Mouse (Mus musculus): ENCODE data around the gene Padi1. TPM values are rescaled to one million over a fixed set of nuclear protein-coding genes. Genes with fewer than 3 reads are reported as not detected.

Gene Padi1
- 0.01 TPM for polyA plus RNA-seq (2012; fragmentation: generic; extraction: Trizol)
- long read RNA-seq, experiment 1 = 0 reads
- long read RNA-seq, experiment 2 = 0 reads

DNA sequence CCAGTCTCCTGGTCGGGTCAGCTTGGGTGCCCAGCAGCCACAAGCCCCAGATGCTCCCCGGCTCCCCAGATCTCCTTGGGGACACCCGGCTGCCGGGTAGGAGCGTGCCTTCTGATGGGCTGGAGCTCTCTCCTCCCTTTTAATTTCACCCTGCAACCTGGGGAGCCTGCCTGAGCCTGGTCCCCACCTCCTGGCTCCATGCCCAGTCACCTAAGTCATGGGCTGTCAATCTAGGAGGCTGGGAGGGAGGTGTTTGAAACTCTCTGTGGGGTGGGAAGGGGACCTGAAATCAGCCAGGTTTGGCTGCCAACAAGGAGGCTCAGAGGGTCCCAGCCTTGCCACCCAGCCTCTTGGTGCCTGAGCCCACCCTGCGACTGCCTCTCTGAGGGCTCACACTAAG is at the start of gene Padi1:
TSS of gene Padi1 (minus strand) at position 113 of the 400 bp plus-strand sequence.
- Histone ChIP-seq H3K4me3 (ENCODE audit: insufficient read depth, poor library complexity, severe bottlenecking) (no peak within 1 kb of the TSS), H3K79me3 (ENCODE audit: low read depth) (no peaks in the 10 kb centered on the region), H3K79me2 (ENCODE audit: control insufficient read depth, insufficient read depth) (no peaks in the 10 kb centered on the region), H3K27me3 (ENCODE audit: control insufficient read depth, insufficient read depth, insufficient read length) (peaks cover 6% of the 10 kb centered on the region), H3ac (ENCODE audit: control insufficient read depth, insufficient read length, low read depth) (no peak within 1 kb of the TSS), H3K36me3 (ENCODE audit: control insufficient read depth, insufficient read depth) (no peaks in the 10 kb centered on the region)
- no peak for TF ChIP-seq CTCF (IDR thresholded peaks at IDR 0.05; ENCODE audit: control insufficient read depth, insufficient read depth, insufficient read length)
- TF ChIP-seq CEBPB (IDR thresholded peaks at IDR 0.05; ENCODE audit: low read depth) = no peak
- no peak for TF ChIP-seq MAX (IDR thresholded peaks at IDR 0.05)
- no peak for TF ChIP-seq MYOD1 (IDR thresholded peaks at IDR 0.05; ENCODE audit: control insufficient read depth, insufficient read length, low read depth)
- no peak for TF ChIP-seq USF1 (IDR thresholded peaks at IDR 0.05; ENCODE audit: low read depth)
- no peak for TF ChIP-seq MYOG (IDR thresholded peaks at IDR 0.05; ENCODE audit: control insufficient read depth, extremely low read depth, insufficient read length)
- no peak for TF ChIP-seq FOSL1 (IDR thresholded peaks at IDR 0.05; ENCODE audit: insufficient read depth, low read length, poor library complexity, severe bottlenecking)

DNA sequence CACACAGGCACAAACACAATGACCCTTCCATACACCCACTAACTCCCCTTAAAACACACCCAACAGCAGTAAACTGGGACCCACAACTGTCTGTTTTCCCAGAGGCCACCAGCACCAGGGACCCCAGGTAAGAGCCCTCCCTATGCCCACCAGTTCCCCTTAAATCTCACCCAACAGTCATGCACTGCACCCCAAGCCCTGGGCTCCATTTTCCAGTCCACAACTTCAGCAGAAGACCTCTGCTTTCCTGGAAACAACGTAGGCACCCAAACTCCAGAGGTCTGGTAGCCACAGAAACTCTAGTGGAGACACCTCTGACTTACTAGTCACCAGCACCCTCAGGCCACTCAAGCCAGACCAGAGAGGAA is 46.6 kb upstream of the Padi1 start:
- TF ChIP-seq MYOG (IDR thresholded peaks at IDR 0.05; ENCODE audit: control insufficient read depth, extremely low read depth, insufficient read length) = no peak
- no peak for TF ChIP-seq CEBPB (IDR thresholded peaks at IDR 0.05; ENCODE audit: low read depth)
- no peak for TF ChIP-seq CTCF (IDR thresholded peaks at IDR 0.05; ENCODE audit: control insufficient read depth, insufficient read depth, insufficient read length)
- TF ChIP-seq USF1 (IDR thresholded peaks at IDR 0.05; ENCODE audit: low read depth) = no peak
- TF ChIP-seq FOSL1 (IDR thresholded peaks at IDR 0.05; ENCODE audit: insufficient read depth, low read length, poor library complexity, severe bottlenecking) = no peak
- TF ChIP-seq MAX (IDR thresholded peaks at IDR 0.05) = no peak
- TF ChIP-seq MYOD1 (IDR thresholded peaks at IDR 0.05; ENCODE audit: control insufficient read depth, insufficient read length, low read depth) = no peak
- Histone ChIP-seq H3ac (ENCODE audit: control insufficient read depth, insufficient read length, low read depth) (no peak overlapping the region), H3K79me2 (ENCODE audit: control insufficient read depth, insufficient read depth) (no peaks in the 10 kb centered on the region), H3K36me3 (ENCODE audit: control insufficient read depth, insufficient read depth) (no peaks in the 10 kb centered on the region), H3K79me3 (ENCODE audit: low read depth) (no peaks in the 10 kb centered on the region), H3K4me3 (ENCODE audit: insufficient read depth, poor library complexity, severe bottlenecking) (no peak overlapping the region), H3K27me3 (ENCODE audit: control insufficient read depth, insufficient read depth, insufficient read length) (no peaks in the 10 kb centered on the region)

DNA sequence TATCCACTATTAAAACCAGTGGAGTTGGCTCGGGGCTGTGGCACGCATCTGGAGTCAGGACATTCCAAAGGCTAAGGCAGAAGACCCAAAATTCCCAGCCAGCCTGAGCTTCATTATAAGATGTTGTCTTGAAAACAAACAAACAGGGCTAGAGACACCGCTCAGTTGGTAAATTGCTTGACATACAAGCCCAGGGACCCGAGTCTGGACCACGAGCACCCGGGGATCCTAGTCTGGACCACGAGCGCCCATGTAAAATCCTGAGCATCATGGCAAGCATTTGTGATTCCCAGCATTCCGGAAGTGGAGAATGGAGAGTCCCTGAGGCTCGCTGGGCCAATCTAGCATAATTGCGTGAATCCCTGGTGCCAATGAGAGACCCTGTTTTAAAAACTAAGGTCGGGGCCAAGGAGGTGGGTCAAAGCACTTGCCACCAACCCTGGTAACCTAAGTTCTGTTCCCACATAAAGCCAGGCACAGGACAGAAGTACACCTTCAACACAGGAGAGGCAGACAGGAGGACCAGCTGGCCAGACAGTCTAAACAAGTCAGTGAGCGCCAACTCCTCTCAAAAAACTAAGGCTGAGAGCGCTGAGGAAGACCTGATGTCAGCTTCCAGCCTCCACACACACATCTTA is 46.1 kb upstream of the Padi1 start:
- no peak for TF ChIP-seq MYOG (IDR thresholded peaks at IDR 0.05; ENCODE audit: control insufficient read depth, extremely low read depth, insufficient read length)
- no peak for TF ChIP-seq FOSL1 (IDR thresholded peaks at IDR 0.05; ENCODE audit: insufficient read depth, low read length, poor library complexity, severe bottlenecking)
- no peak for TF ChIP-seq MAX (IDR thresholded peaks at IDR 0.05)
- no peak for TF ChIP-seq CTCF (IDR thresholded peaks at IDR 0.05; ENCODE audit: control insufficient read depth, insufficient read depth, insufficient read length)
- no peak for TF ChIP-seq MYOD1 (IDR thresholded peaks at IDR 0.05; ENCODE audit: control insufficient read depth, insufficient read length, low read depth)
- no peak for TF ChIP-seq CEBPB (IDR thresholded peaks at IDR 0.05; ENCODE audit: low read depth)
- TF ChIP-seq USF1 (IDR thresholded peaks at IDR 0.05; ENCODE audit: low read depth) = no peak
- Histone ChIP-seq H3K4me3 (ENCODE audit: insufficient read depth, poor library complexity, severe bottlenecking) (no peak overlapping the region), H3K79me3 (ENCODE audit: low read depth) (no peaks in the 10 kb centered on the region), H3ac (ENCODE audit: control insufficient read depth, insufficient read length, low read depth) (no peak overlapping the region), H3K36me3 (ENCODE audit: control insufficient read depth, insufficient read depth) (no peaks in the 10 kb centered on the region), H3K27me3 (ENCODE audit: control insufficient read depth, insufficient read depth, insufficient read length) (no peaks in the 10 kb centered on the region), H3K79me2 (ENCODE audit: control insufficient read depth, insufficient read depth) (no peaks in the 10 kb centered on the region)

- TF ChIP-seq USF1 (IDR thresholded peaks at IDR 0.05; ENCODE audit: low read depth) (peak; percentile 71), CTCF (IDR thresholded peaks at IDR 0.05; ENCODE audit: control insufficient read depth, insufficient read depth, insufficient read length) (no peak)
Observed at GRCm38 (mm10) chr4:140883852-140884251, 38.3 kb upstream of the Padi1 start.

DNA sequence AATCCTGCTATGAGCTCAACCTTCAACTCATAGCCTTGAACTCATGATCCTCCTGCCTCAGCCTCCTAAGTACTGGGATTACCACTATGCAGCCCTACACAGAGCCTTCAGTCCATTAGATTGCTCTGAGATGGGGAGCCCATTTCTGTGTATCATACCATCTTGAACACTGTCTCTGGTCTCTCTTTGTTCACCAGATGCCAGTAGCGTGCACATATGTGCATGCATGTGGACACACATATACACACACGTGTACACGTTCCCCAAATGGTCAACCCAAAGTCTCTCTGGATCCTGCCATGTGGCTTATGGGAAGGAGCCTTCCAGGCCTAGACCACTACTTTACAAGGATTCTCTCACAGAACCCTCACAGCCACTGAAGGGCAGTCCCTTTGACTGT is 37.4 kb upstream of the Padi1 start:
- no peak overlapping the region for H3ac ChIP-seq (ENCODE audit: control insufficient read depth, insufficient read length, low read depth)
- TF ChIP-seq CEBPB (IDR thresholded peaks at IDR 0.05; ENCODE audit: low read depth) = no peak
- no peak for TF ChIP-seq USF1 (IDR thresholded peaks at IDR 0.05; ENCODE audit: low read depth)
- no peaks in the 10 kb centered on the region for H3K79me3 ChIP-seq (ENCODE audit: low read depth)
- H3K79me2 ChIP-seq (ENCODE audit: control insufficient read depth, insufficient read depth) = no peaks in the 10 kb centered on the region
- H3K27me3 ChIP-seq (ENCODE audit: control insufficient read depth, insufficient read depth, insufficient read length) = no peaks in the 10 kb centered on the region
- no peak overlapping the region for H3K4me3 ChIP-seq (ENCODE audit: insufficient read depth, poor library complexity, severe bottlenecking)
- H3K36me3 ChIP-seq (ENCODE audit: control insufficient read depth, insufficient read depth) = no peaks in the 10 kb centered on the region

More at GRCm38 (mm10) chr4:140883852-140884251, 38.3 kb upstream of the Padi1 start:
- Histone ChIP-seq H3K4me3 (ENCODE audit: insufficient read depth, poor library complexity, severe bottlenecking) (no peak overlapping the region), H3K79me3 (ENCODE audit: low read depth) (no peaks in the 10 kb centered on the region), H3K36me3 (ENCODE audit: control insufficient read depth, insufficient read depth) (no peaks in the 10 kb centered on the region), H3K27me3 (ENCODE audit: control insufficient read depth, insufficient read depth, insufficient read length) (no peaks in the 10 kb centered on the region), H3K79me2 (ENCODE audit: control insufficient read depth, insufficient read depth) (no peaks in the 10 kb centered on the region), H3ac (ENCODE audit: control insufficient read depth, insufficient read length, low read depth) (no peak overlapping the region)

DNA sequence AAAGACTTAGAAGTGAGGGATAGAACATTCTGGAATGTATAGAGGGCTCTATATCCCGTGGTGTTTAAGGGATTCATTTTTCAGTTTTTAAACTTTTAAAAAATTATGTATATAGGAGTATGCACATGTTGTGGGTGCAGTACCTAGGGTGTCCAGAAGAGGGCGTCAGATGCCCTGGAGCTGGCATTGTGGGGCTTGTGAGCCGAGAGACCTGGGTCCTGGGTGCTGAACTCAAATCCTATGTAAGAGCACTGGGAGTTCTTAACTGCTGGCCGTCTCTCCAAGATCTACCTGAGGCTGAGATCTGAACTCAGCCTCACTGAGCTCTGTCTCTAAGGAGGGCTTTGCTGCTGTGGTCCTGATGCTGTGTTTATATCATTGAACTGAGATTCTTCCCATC is 36.8 kb upstream of the Padi1 start:
- H3K4me3 ChIP-seq (ENCODE audit: insufficient read depth, poor library complexity, severe bottlenecking) = no peak overlapping the region
- TF ChIP-seq CEBPB (IDR thresholded peaks at IDR 0.05; ENCODE audit: low read depth) (no peak), USF1 (IDR thresholded peaks at IDR 0.05; ENCODE audit: low read depth) (no peak), FOSL1 (IDR thresholded peaks at IDR 0.05; ENCODE audit: insufficient read depth, low read length, poor library complexity, severe bottlenecking) (no peak), MYOD1 (IDR thresholded peaks at IDR 0.05; ENCODE audit: control insufficient read depth, insufficient read length, low read depth) (no peak), MAX (IDR thresholded peaks at IDR 0.05) (no peak), MYOG (IDR thresholded peaks at IDR 0.05; ENCODE audit: control insufficient read depth, extremely low read depth, insufficient read length) (no peak), CTCF (IDR thresholded peaks at IDR 0.05; ENCODE audit: control insufficient read depth, insufficient read depth, insufficient read length) (no peak)
- no peaks in the 10 kb centered on the region for H3K79me2 ChIP-seq (ENCODE audit: control insufficient read depth, insufficient read depth)

More for the DNA sequence above, 36.8 kb upstream of the Padi1 start:
- no peak overlapping the region for H3ac ChIP-seq (ENCODE audit: control insufficient read depth, insufficient read length, low read depth)
- no peaks in the 10 kb centered on the region for H3K36me3 ChIP-seq (ENCODE audit: control insufficient read depth, insufficient read depth)
- H3K27me3 ChIP-seq (ENCODE audit: control insufficient read depth, insufficient read depth, insufficient read length) = no peaks in the 10 kb centered on the region
- no peaks in the 10 kb centered on the region for H3K79me3 ChIP-seq (ENCODE audit: low read depth)

Measured in C2C12 (cell line).